10 mouse cellular contexts compared by ENCODE assay signal in the genomic region with DNA sequence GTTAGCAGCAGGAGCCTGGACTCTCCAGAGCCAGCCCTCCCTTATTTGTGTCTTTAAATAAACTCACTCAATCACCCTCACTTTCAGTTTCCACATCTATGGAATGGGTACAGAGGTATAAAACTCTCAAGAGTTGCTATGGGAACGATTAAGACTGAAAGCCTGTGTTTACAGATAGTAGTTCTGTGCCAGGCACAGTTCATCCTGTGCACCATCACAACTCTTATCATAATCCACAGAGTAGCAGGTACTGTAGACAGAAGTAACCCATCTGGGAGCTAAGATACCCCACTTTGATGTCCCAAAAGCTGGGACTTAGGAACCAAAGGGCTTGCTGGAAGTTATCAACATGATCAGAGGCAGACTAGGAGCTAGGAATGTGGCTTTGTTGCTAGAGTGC. TPM values are rescaled to one million over a fixed set of nuclear protein-coding genes. Genes with fewer than 3 reads are reported as not detected.
A peak's percentile ranks its signal among the peaks of the same experiment; 100 is the strongest.
DNase-seq lines count a peak whose midpoint lies in the region; ATAC-seq and TF ChIP-seq lines count a peak whose summit lies in the region.
"Had no signal": no experiment of that assay in that cellular context is flagged by ENCODE, and none has a peak within 500 bp of the region (broad histone marks: within the 10 kb centered on the region; RNA-seq: fewer than 3 reads in every experiment).

No protein-coding gene starts in this region.

- H3K4me3 ChIP-seq in kidney, embryonic 14.5 days (ENCODE audit: low read length): no peak overlapping the region; the same call in 1 of the 2 replicates
- H3K4me3 ChIP-seq in hindbrain, postnatal 0 days (ENCODE audit: low read length): no peak overlapping the region
- H3K4me3 ChIP-seq in midbrain, embryonic 15.5 days: 0 out of 2 replicates have a peak overlapping the region, but pooled peaks have one; percentile 47

- H3K4me2 ChIP-seq in kidney, embryonic 14.5 days (replicated peaks; ENCODE audit: low read depth, low read length): no peak overlapping the region
- peak overlapping the region; percentile 85 for H3K4me2 ChIP-seq in hindbrain, postnatal 0 days (ENCODE audit: low read depth, low read length)
- peak overlapping the region; percentile 76; the same call in 1 of the 2 replicates for H3K4me2 ChIP-seq in midbrain, embryonic 15.5 days

- no peak for TF ChIP-seq CTCF in hindbrain, postnatal 0 days (IDR thresholded peaks at IDR 0.05; ENCODE audit: low read depth)

- 78% methylated on average over 1 of the region's 1 CpGs for WGBS in kidney, embryonic 14.5 days
- 84% methylated on average over 1 of the region's 1 CpGs for WGBS in hindbrain, postnatal 0 days
- 87% methylated on average over 1 of the region's 1 CpGs for WGBS in midbrain, embryonic 15.5 days

- peak; percentile 39 for DNase-seq in kidney, adult 9 months
- peak; percentile 24 for DNase-seq in MEL-GATA-1-ER (ENCODE audit: extremely low read depth, low read depth)
- peak; percentile 9 for DNase-seq in hindbrain, postnatal 0 days (ENCODE audit: low spot score)
- DNase-seq in ovary, postnatal 10 days (ENCODE audit: low spot score): no peak
- no peak for DNase-seq in left cerebral cortex, adult 11 months (ENCODE audit: low spot score)
- no peak for DNase-seq in thymus, postnatal 36 days
- DNase-seq: adrenal gland, postnatal 10 days; right cerebral cortex, postnatal 25 days had no signal

- H3K27me3 ChIP-seq in kidney, embryonic 14.5 days (ENCODE audit: control insufficient read depth, insufficient read depth, low read length): no peaks in the 10 kb centered on the region
- H3K27me3 ChIP-seq in hindbrain, postnatal 0 days (ENCODE audit: insufficient read depth, low read length): no peaks in the 10 kb centered on the region
- no peaks in the 10 kb centered on the region for H3K27me3 ChIP-seq in midbrain, embryonic 15.5 days (replicated peaks)

- H3K4me1 ChIP-seq in kidney, embryonic 14.5 days (ENCODE audit: control insufficient read depth, insufficient read depth, low read length): peaks cover 9% of the 10 kb centered on the region; the same call in 1 of the 2 replicates
- H3K4me1 ChIP-seq in hindbrain, postnatal 0 days (ENCODE audit: insufficient read depth, low read length): peaks cover 6% of the 10 kb centered on the region; the same call in 1 of the 2 replicates
- H3K4me1 ChIP-seq in midbrain, embryonic 15.5 days: peaks cover 18% of the 10 kb centered on the region

- H3K36me3 ChIP-seq in kidney, embryonic 14.5 days (ENCODE audit: control insufficient read depth, insufficient read depth, low read length): no peaks in the 10 kb centered on the region
- no peaks in the 10 kb centered on the region for H3K36me3 ChIP-seq in hindbrain, postnatal 0 days (ENCODE audit: insufficient read depth, low read length)
- no peaks in the 10 kb centered on the region for H3K36me3 ChIP-seq in midbrain, embryonic 15.5 days (replicated peaks)

- H3K9ac ChIP-seq in kidney, embryonic 14.5 days (ENCODE audit: low read depth, low read length): no peak overlapping the region
- no peak overlapping the region for H3K9ac ChIP-seq in hindbrain, postnatal 0 days (replicated peaks; ENCODE audit: low read length)
- H3K9ac ChIP-seq in midbrain, embryonic 15.5 days: no peak overlapping the region

- no peak for ATAC-seq in kidney, embryonic 14.5 days (ENCODE audit: low FRiP score, low TSS enrichment)
- no peak for ATAC-seq in hindbrain, postnatal 0 days
- no peak for ATAC-seq in midbrain, embryonic 15.5 days (replicated peaks)

- no peaks in the 10 kb centered on the region for H3K9me3 ChIP-seq in kidney, embryonic 14.5 days (ENCODE audit: control insufficient read depth, low read length)
- no peaks in the 10 kb centered on the region for H3K9me3 ChIP-seq in hindbrain, postnatal 0 days (ENCODE audit: low read length)
- no peaks in the 10 kb centered on the region for H3K9me3 ChIP-seq in midbrain, embryonic 15.5 days

- no peak overlapping the region for H3K27ac ChIP-seq in kidney, embryonic 14.5 days (ENCODE audit: low read depth, low read length)
- no peak overlapping the region for H3K27ac ChIP-seq in hindbrain, postnatal 0 days
- no peak overlapping the region for H3K27ac ChIP-seq in midbrain, embryonic 15.5 days

RNA-seq across cellular contexts. Expression of gene Chd9, which starts 1.7 kb away (rescaled TPM):
- 61.6 and 70.1 TPM in 2 replicates for polyA plus RNA-seq in kidney, embryonic 14.5 days (2014; fragmentation: Nextera tagmentation; extraction: Ambion mirVana)
- total RNA-seq in hindbrain, postnatal 0 days (2014; rRNA removed): 87.2 and 112 TPM in 2 replicates
- polyA plus RNA-seq in hindbrain, postnatal 0 days (2015; fragmentation: Nextera tagmentation; extraction: Ambion mirVana): 103 and 106 TPM in 2 replicates
- polyA plus RNA-seq in midbrain, embryonic 15.5 days (2015; fragmentation: Nextera tagmentation; extraction: Ambion mirVana): 79.5 and 81.7 TPM in 2 replicates

RNA-seq across cellular contexts. Expression of gene Gm19935, which starts 12.6 kb away (rescaled TPM):
- polyA plus RNA-seq in kidney, embryonic 14.5 days (2014; fragmentation: Nextera tagmentation; extraction: Ambion mirVana): not detected in 2 replicates
- 2.0 and 7.2 TPM in 2 replicates for total RNA-seq in hindbrain, postnatal 0 days (2014; rRNA removed)
- polyA plus RNA-seq in hindbrain, postnatal 0 days (2015; fragmentation: Nextera tagmentation; extraction: Ambion mirVana): 3.9 and 5.5 TPM in 2 replicates
- 0.23 and 0.65 TPM in 2 replicates for polyA plus RNA-seq in midbrain, embryonic 15.5 days (2015; fragmentation: Nextera tagmentation; extraction: Ambion mirVana)
- total RNA-seq: adrenal gland, postnatal 10 days had no signal

Comparison
In these comparisons a context has a peak if more than half of its experiments do, and no peak if none do; other contexts are left out.
1. DNase-seq: peak in kidney, adult 9 months (single experiment), MEL-GATA-1-ER (single experiment) and hindbrain, postnatal 0 days (single experiment); none in ovary, postnatal 10 days (single experiment), left cerebral cortex, adult 11 months (single experiment) and thymus, postnatal 36 days (0 of 2).